Mouse (Mus musculus): ENCODE data around the gene Bdkrb2. TPM values are rescaled to one million over a fixed set of nuclear protein-coding genes. Genes with fewer than 3 reads are reported as not detected.

Bdkrb2 gene
- polyA plus RNA-seq, 1 experiment from 2014 or later = 0.08 TPM

DNA sequence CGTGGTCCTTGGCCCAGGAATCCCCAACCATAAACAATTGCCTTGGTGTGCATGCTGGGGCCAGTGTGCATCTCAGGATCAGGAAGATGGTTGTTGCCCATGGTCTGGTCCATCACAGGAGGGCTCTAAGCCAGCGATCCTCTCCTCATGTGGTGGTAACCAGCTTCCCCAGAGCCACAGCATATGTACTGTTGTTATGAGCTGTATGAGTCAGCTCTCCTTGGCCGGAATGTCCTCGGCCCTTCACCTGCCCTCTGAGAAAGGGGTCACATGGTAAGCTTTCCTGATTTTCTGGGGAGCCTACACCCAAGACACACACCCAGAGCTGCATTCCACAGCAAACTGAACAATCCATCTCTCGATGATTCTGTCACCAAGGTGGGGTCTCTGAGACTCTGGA lies 2.2 kb downstream of the Bdkrb2 start:
- ATAC-seq (ENCODE audit: insufficient read depth) = no peak
- no peak overlapping the region for H3K4me2 ChIP-seq
- no peak overlapping the region for H3K4me3 ChIP-seq (replicated peaks)
- H3K27me3 ChIP-seq = peaks cover 54% of the 10 kb centered on the region
- WGBS (ENCODE audit: insufficient replicate concordance) = 55% methylated on average over 5 of the region's 5 CpGs
- no peak overlapping the region for H3K9ac ChIP-seq
- H3K36me3 ChIP-seq (replicated peaks) = no peaks in the 10 kb centered on the region
- H3K9me3 ChIP-seq (replicated peaks) = no peaks in the 10 kb centered on the region
- H3K4me1 ChIP-seq (replicated peaks) = no peaks in the 10 kb centered on the region
- H3K27ac ChIP-seq (replicated peaks) = no peak overlapping the region

DNA sequence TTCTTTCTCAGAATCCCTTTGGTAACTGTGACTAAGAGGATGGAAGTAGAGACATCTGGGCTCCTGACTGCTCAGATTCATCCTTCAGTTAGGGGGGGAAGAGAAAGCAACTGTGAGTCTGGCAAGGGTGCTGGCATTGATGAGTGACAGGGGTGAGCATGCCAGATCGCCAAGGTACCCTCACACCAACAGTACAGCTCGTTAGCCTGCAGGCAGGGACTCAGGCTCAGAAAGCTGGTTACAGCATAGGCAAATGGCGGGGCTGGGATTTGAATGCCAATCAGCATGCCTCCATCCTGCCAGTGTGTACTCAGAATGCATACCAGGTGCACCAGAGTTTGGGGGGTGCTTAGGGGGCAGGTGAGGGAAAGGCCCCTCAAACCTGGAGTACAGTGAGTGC lies 8.8 kb downstream of the Bdkrb2 start:
- Histone ChIP-seq H3K27ac (replicated peaks) (no peak overlapping the region), H3K4me3 (replicated peaks) (no peak overlapping the region), H3K27me3 (no peaks in the 10 kb centered on the region), H3K9ac (no peak overlapping the region), H3K4me2 (no peak overlapping the region), H3K36me3 (replicated peaks) (no peaks in the 10 kb centered on the region), H3K4me1 (replicated peaks) (no peaks in the 10 kb centered on the region), H3K9me3 (replicated peaks) (no peaks in the 10 kb centered on the region)
- ATAC-seq (ENCODE audit: insufficient read depth) = no peak
- WGBS (ENCODE audit: insufficient replicate concordance) = 56% methylated on average over 3 of the region's 3 CpGs

DNA sequence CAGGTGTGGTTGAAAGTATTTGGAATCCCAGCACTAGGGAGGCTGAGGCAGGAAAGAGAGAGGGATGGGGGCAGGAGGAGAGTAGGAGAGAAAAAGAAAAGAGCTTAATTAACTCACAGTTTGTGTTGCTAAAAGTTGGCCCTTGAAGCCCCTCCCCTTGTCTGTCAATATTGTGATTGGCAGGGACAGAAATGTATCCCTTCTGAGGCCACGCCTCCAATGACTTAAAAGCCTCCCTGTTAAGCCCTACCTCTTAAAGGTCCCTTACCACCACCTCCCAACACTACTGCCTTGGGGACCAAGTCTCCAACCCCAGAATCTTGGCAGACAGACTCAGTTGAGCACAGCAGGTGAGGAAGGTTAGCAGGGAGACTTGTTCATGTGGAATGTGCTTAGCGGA lies 9.6 kb downstream of the Bdkrb2 start:
- no peak overlapping the region for H3K27ac ChIP-seq (replicated peaks)
- H3K36me3 ChIP-seq (replicated peaks) = no peaks in the 10 kb centered on the region
- H3K4me2 ChIP-seq = no peak overlapping the region
- no peak overlapping the region for H3K4me3 ChIP-seq (replicated peaks)
- no peaks in the 10 kb centered on the region for H3K4me1 ChIP-seq (replicated peaks)
- no peaks in the 10 kb centered on the region for H3K27me3 ChIP-seq
- H3K9ac ChIP-seq = no peak overlapping the region
- no peaks in the 10 kb centered on the region for H3K9me3 ChIP-seq (replicated peaks)
- WGBS (ENCODE audit: insufficient replicate concordance) = 72% methylated on average over 2 of the region's 2 CpGs
- ATAC-seq (ENCODE audit: insufficient read depth) = no peak

DNA sequence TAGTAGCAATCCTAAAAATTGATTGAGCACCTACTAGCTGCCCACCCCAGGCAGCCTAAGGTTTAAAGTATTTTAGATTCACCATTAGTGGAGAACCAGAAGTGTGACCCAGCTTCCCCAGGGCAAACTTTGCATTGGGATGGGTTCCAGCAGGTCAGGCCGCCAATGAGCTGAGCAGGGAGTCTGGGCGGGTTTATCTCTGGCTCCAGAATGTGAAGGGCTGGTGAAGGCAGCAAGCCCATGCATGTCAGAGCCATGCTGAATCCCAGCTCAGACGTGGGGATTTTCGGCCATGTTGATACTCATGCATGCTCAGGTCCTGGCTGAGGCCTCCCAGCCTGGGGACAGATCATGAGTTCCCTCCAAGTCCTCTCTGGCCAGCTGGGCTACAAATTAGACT lies 11.3 kb downstream of the Bdkrb2 start:
- Histone ChIP-seq H3K36me3 (replicated peaks) (no peaks in the 10 kb centered on the region), H3K9me3 (replicated peaks) (no peaks in the 10 kb centered on the region), H3K4me3 (replicated peaks) (no peak overlapping the region), H3K4me2 (no peak overlapping the region), H3K4me1 (replicated peaks) (no peaks in the 10 kb centered on the region), H3K27me3 (no peaks in the 10 kb centered on the region), H3K9ac (no peak overlapping the region), H3K27ac (replicated peaks) (no peak overlapping the region)
- 72% methylated on average over 4 of the region's 4 CpGs for whole genome bisulfite sequencing (ENCODE audit: insufficient replicate concordance)
- no peak for ATAC-seq (ENCODE audit: insufficient read depth)

DNA sequence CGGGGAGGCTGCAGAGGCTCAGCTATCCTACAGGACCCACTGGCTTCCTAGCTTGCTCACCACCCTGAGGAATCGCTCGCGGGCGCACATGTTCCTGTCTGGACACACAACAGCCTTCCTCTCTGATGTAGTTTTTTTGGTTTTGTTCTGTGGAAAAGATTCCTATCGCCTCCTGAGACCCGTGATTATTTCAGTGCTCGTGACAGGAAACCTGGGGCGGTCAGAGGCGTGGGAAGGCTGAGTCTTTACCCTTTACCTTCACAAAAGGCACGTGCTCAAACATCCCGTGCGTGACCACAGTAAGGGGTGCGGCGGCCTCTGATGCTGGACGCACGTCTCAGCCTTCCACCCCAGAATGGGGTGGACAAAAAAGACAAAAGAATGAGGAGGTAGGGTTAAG lies 17.5 kb downstream of the Bdkrb2 start:
- Histone ChIP-seq H3K4me3 (replicated peaks) (no peak overlapping the region), H3K36me3 (replicated peaks) (no peaks in the 10 kb centered on the region), H3K9me3 (replicated peaks) (no peaks in the 10 kb centered on the region), H3K4me2 (no peak overlapping the region), H3K9ac (no peak overlapping the region), H3K4me1 (replicated peaks) (peaks cover 11% of the 10 kb centered on the region), H3K27ac (replicated peaks) (no peak overlapping the region), H3K27me3 (0 out of 2 replicates have a peak, but pooled peaks cover 12% of the 10 kb centered on the region)
- no peak for ATAC-seq (ENCODE audit: insufficient read depth)
- WGBS (ENCODE audit: insufficient replicate concordance) = 56% methylated on average over 17 of the region's 17 CpGs

DNA sequence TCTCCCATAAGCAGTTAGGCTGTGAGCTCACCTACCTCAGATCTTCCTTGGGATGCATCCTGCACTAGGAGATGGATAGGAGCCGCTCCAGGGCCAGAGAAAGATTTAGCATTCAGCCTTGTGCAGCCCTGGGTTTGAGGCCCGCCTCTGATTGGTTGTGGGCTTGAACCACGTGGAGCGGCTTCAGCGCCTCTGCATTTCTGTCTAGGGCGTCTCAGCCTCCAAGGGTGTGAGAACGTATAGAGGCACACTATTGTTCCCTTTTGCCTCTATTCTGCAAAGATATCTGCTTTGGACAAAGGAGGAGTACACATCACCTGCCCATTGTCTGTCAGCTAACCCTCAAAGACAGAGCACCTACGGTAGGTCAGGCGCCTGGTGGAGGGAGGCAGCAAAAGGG lies 19.5 kb downstream of the Bdkrb2 start:
- no peak overlapping the region for H3K27ac ChIP-seq (replicated peaks)

DNA sequence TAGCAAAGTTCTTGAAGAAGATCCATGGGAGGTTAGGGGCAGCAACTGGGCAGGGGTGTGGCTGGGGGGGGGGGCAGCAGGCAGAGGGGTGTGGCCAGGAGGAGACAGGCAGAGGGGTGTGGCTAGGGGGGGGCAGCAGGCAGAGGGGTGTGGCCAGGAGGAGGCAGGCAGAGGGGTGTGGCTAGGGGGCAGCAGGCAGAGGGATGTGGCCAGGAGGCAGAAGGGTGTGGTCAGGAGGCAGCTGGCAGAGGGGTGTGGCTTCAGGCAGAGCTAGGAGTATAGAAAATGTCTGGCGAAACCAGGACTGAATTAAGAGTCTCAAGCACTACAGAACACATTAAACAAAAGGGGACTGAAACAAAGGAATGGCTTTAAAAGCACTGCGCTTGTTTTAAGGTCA lies 20.5 kb downstream of the Bdkrb2 start:
- WGBS (ENCODE audit: insufficient replicate concordance) = 15% methylated on average over 2 of the region's 2 CpGs
- Histone ChIP-seq H3K27me3 (peaks cover 12% of the 10 kb centered on the region; the same call in 1 of the 2 replicates), H3K9ac (no peak overlapping the region), H3K9me3 (replicated peaks) (no peaks in the 10 kb centered on the region), H3K4me2 (no peak overlapping the region), H3K27ac (replicated peaks) (no peak overlapping the region), H3K4me1 (replicated peaks) (peaks cover 11% of the 10 kb centered on the region), H3K4me3 (replicated peaks) (no peak overlapping the region), H3K36me3 (replicated peaks) (no peaks in the 10 kb centered on the region)
- ATAC-seq (ENCODE audit: insufficient read depth) = peak; percentile 67

More for the DNA sequence above, 19.5 kb downstream of the Bdkrb2 start:
- H3K4me2 ChIP-seq = no peak overlapping the region
- no peak overlapping the region for H3K4me3 ChIP-seq (replicated peaks)
- H3K4me1 ChIP-seq (replicated peaks) = peaks cover 11% of the 10 kb centered on the region
- ATAC-seq (ENCODE audit: insufficient read depth) = no peak
- no peaks in the 10 kb centered on the region for H3K9me3 ChIP-seq (replicated peaks)
- WGBS (ENCODE audit: insufficient replicate concordance) = 63% methylated on average over 9 of the region's 9 CpGs
- no peak overlapping the region for H3K9ac ChIP-seq
- no peaks in the 10 kb centered on the region for H3K36me3 ChIP-seq (replicated peaks)
- H3K27me3 ChIP-seq = peaks cover 12% of the 10 kb centered on the region; the same call in 1 of the 2 replicates

DNA sequence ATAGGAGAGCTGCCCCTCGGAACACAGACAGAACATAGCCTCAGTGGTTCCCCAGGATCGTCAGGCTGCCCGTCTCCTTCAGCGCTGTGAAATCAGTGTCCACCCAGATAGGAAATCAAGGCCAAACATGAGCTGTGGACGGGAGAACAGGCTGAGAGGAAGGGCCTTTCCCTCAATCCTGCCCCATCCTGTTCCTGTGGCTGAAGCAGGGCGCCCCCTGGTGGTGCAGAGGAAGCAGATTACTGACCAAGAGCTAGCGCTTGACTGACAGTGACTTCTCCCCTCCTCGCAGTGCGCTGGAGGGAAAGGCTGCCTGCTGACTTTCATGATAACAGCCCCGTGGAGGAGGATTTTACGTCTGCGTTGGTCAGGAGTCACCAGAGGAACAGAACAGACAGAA lies 21.8 kb downstream of the Bdkrb2 start:
- H3K9me3 ChIP-seq (replicated peaks) = no peaks in the 10 kb centered on the region
- H3K27me3 ChIP-seq = peaks cover 12% of the 10 kb centered on the region; the same call in 1 of the 2 replicates
- no peak overlapping the region for H3K9ac ChIP-seq
- H3K4me2 ChIP-seq = no peak overlapping the region
- 0 out of 2 replicates have a peak, but pooled peaks have one; percentile 28 for ATAC-seq (ENCODE audit: insufficient read depth)
- WGBS (ENCODE audit: insufficient replicate concordance) = 13% methylated on average over 12 of the region's 12 CpGs
- H3K27ac ChIP-seq (replicated peaks) = no peak overlapping the region
- no peaks in the 10 kb centered on the region for H3K36me3 ChIP-seq (replicated peaks)
- H3K4me3 ChIP-seq (replicated peaks) = no peak overlapping the region
- peaks cover 11% of the 10 kb centered on the region for H3K4me1 ChIP-seq (replicated peaks)

DNA sequence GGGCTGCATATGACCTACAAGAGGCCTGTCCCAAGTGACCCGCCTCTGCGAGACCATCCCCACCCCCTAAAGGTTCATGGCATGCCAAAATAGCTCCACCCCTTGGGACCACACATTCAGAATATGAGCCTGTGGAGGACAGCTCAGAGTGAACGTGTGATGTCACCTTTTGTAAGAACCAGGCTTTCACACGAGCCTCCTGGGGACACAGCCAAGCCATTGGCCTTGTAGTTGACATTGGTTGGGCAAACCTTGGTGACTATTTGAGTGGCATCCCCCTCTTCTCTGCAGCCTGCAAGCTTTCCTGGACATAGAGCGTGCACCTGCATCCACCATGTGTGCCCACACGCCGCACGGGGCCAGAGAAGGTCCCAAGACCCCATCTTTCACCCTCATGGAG lies 24.5 kb downstream of the Bdkrb2 start:
- Histone ChIP-seq H3K4me3 (replicated peaks) (no peak overlapping the region), H3K4me2 (no peak overlapping the region), H3K4me1 (replicated peaks) (peaks cover 11% of the 10 kb centered on the region), H3K27ac (replicated peaks) (no peak overlapping the region), H3K9ac (no peak overlapping the region), H3K27me3 (no peaks in the 10 kb centered on the region; the same call in 1 of the 2 replicates), H3K36me3 (replicated peaks) (no peaks in the 10 kb centered on the region), H3K9me3 (replicated peaks) (no peaks in the 10 kb centered on the region)
- no peak for ATAC-seq (ENCODE audit: insufficient read depth)
- WGBS (ENCODE audit: insufficient replicate concordance) = 64% methylated on average over 8 of the region's 8 CpGs

DNA sequence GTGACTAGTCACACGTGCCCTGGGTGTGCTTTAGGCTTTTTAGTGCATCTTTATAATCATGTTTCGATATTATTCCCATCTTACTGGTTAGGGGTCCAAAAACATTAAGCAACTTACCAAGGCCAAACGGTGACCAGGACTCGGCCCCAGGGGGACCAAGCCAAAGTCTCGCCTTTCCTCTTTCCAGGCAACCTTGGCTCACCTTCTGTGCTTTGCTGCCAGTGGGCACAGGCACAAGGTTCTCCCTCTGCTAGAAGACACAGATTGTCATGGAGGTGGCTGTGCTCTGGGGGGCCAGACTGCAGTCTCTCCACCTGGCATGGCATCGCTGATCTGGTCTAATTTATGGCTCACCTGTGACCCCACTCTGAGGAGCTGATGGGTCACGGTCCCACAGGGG lies 27.8 kb downstream of the Bdkrb2 start:
- Histone ChIP-seq H3K4me3 (replicated peaks) (no peak overlapping the region), H3K36me3 (replicated peaks) (no peaks in the 10 kb centered on the region), H3K27me3 (no peaks in the 10 kb centered on the region; the same call in 1 of the 2 replicates), H3K9ac (no peak overlapping the region), H3K27ac (replicated peaks) (no peak overlapping the region), H3K9me3 (replicated peaks) (no peaks in the 10 kb centered on the region), H3K4me1 (replicated peaks) (no peaks in the 10 kb centered on the region), H3K4me2 (no peak overlapping the region)
- WGBS (ENCODE audit: insufficient replicate concordance) = 67% methylated on average over 7 of the region's 7 CpGs
- ATAC-seq (ENCODE audit: insufficient read depth) = no peak

DNA sequence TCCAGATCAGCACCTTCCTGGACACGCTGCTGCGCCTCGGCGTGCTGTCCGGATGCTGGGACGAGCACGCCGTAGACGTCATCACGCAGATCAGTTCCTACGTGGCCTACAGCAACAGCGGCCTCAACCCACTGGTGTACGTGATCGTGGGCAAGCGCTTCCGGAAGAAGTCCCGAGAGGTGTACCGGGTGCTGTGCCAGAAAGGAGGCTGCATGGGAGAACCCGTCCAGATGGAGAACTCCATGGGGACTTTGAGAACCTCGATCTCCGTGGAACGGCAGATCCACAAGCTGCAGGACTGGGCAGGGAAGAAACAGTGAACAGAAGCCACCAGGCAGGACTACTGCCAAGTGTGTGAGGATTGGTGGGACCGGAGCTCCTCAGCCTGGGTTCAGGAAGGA lies 29.3 kb downstream of the Bdkrb2 start:
- Histone ChIP-seq H3K27me3 (no peaks in the 10 kb centered on the region), H3K9ac (no peak overlapping the region), H3K9me3 (replicated peaks) (no peaks in the 10 kb centered on the region), H3K36me3 (replicated peaks) (no peaks in the 10 kb centered on the region), H3K4me2 (no peak overlapping the region), H3K27ac (replicated peaks) (no peak overlapping the region), H3K4me1 (replicated peaks) (no peaks in the 10 kb centered on the region), H3K4me3 (replicated peaks) (no peak overlapping the region)
- no peak for ATAC-seq (ENCODE audit: insufficient read depth)
- WGBS (ENCODE audit: insufficient replicate concordance) = 85% methylated on average over 23 of the region's 23 CpGs

DNA sequence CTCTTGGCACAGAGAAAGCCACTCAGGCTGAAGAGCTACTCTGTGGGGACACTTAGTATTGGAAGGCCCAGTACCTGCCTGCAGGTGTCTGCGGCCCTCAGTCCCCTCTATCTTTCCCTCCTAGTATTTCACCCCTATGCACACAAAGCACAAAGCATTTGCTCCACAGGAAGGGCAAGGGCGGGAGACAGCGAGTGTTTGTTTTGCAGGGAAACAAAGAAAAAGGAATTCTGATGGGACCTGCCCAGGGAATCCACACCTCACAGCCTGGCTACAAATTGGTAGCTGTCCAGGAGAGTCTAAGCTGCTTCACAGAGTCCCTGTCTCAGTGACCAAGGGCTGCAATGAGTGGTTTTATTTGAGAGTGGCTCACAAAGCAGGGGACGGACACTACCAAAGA lies 30.4 kb downstream of the Bdkrb2 start:
- Histone ChIP-seq H3K27ac (replicated peaks) (no peak overlapping the region), H3K9me3 (replicated peaks) (no peaks in the 10 kb centered on the region), H3K4me3 (replicated peaks) (no peak overlapping the region), H3K4me2 (no peak overlapping the region), H3K4me1 (replicated peaks) (no peaks in the 10 kb centered on the region), H3K9ac (no peak overlapping the region), H3K36me3 (replicated peaks) (no peaks in the 10 kb centered on the region), H3K27me3 (no peaks in the 10 kb centered on the region)
- no peak for ATAC-seq (ENCODE audit: insufficient read depth)
- WGBS (ENCODE audit: insufficient replicate concordance) = 58% methylated on average over 4 of the region's 4 CpGs

Data from liver, embryonic 15.5 days (tissue).